Mouse (Mus musculus) lung, embryonic 15.5 days (tissue): ENCODE data around the gene Eif4e2. TPM values are rescaled to one million over a fixed set of nuclear protein-coding genes. Genes with fewer than 3 reads are reported as not detected.
A peak's percentile ranks its signal among the peaks of the same experiment; 100 is the strongest.

Experiments
- ATAC-seq: fragments of 200-750 bp; cut with Nextera tagmentation; 2 replicates; pipeline ENCODE4 v1.8.0; 2017; ENCODE audit warnings: moderate number of reproducible peaks, borderline replicate concordance; ENCODE audit not compliant: low FRiP score, low TSS enrichment; ENCODE audit errors: extremely low read depth
- H3K27ac ChIP-seq: fragments of 300-500 bp; sonication (generic); 2 replicates; pipeline ENCODE4 v1.5.1; 2015; ENCODE audit warnings: moderate library complexity, mild to moderate bottlenecking, inconsistent platforms
- H3K27me3 ChIP-seq: fragments of 300-500 bp; sonication (generic); 2 replicates; pipeline ENCODE4 v1.6.1; 2015; ENCODE audit warnings: inconsistent platforms
- H3K36me3 ChIP-seq: fragments of 300-500 bp; sonication (generic); 2 replicates; pipeline ENCODE4 v1.6.1; 2015; ENCODE audit warnings: inconsistent platforms
- H3K4me1 ChIP-seq: fragments of 300-500 bp; sonication (generic); 2 replicates; pipeline ENCODE4 v1.6.1; 2015; ENCODE audit warnings: inconsistent platforms
- H3K4me2 ChIP-seq: fragments of 300-500 bp; sonication (generic); 2 replicates; pipeline ENCODE4 v1.6.1; 2015; ENCODE audit warnings: inconsistent platforms, mild to moderate bottlenecking, moderate library complexity
- H3K4me3 ChIP-seq: fragments of 300-500 bp; sonication (generic); 2 replicates; pipeline ENCODE4 v1.5.1; 2015; ENCODE audit warnings: mild to moderate bottlenecking, inconsistent platforms
- H3K9ac ChIP-seq: fragments of 300-500 bp; sonication (generic); 2 replicates; pipeline ENCODE4 v1.6.1; 2015; ENCODE audit warnings: inconsistent platforms
- H3K9me3 ChIP-seq: fragments of 300-500 bp; sonication (generic); 2 replicates; pipeline ENCODE4 v1.6.1; 2016; ENCODE audit warnings: inconsistent platforms
- WGBS: fragments of 180-500 bp; shearing (Covaris S2); methylation state at CpG from one replicate; pipeline ENCODE4 v1.1.7; 2015; 5-methylcytosine and 5-hydroxymethylcytosine counted together
- polyA plus RNA-seq: library from polyadenylated mRNA; unstranded; fragments of >200 nt; fragmentation: Nextera tagmentation; extraction: Ambion mirVana; gene quantifications from 2 replicates; pipeline ENCODE4 v1.2.1, GENCODE M21; 2015

Eif4e2 gene
- polyA plus RNA-seq, 1 experiment from 2014 or later, result 161 TPM

- no peak overlapping the region for H3K4me3 ChIP-seq
- H3K27me3 ChIP-seq, result no peaks in the 10 kb centered on the region
- H3K9me3 ChIP-seq, result no peaks in the 10 kb centered on the region
- H3K27ac ChIP-seq, result no peak overlapping the region
- ATAC-seq, result no peak
- H3K4me1 ChIP-seq, result no peaks in the 10 kb centered on the region
- 69% methylated on average over 5 of the region's 5 CpGs for WGBS
- H3K4me2 ChIP-seq, result no peak overlapping the region
- H3K9ac ChIP-seq, result no peak overlapping the region
- H3K36me3 ChIP-seq, result no peaks in the 10 kb centered on the region
Measured at GRCm38 (mm10) chr1:87280281-87280680, 66.6 kb downstream of the Eif4e2 start.

GRCm38 (mm10) chr1:87281599-87282412 lies 68.1 kb downstream of the Eif4e2 start:
- Histone ChIP-seq H3K9me3 (no peaks in the 10 kb centered on the region), H3K27me3 (no peaks in the 10 kb centered on the region), H3K4me3 (no peak overlapping the region), H3K4me1 (no peaks in the 10 kb centered on the region), H3K27ac (no peak overlapping the region), H3K9ac (no peak overlapping the region), H3K36me3 (no peaks in the 10 kb centered on the region), H3K4me2 (peak overlapping the region; percentile 30)
- ATAC-seq, result no peak
- 33% methylated on average over 20 of the region's 20 CpGs for WGBS

GRCm38 (mm10) chr1:87282413-87282788 lies 68.7 kb downstream of the Eif4e2 start:
- H3K4me3 ChIP-seq, result no peak overlapping the region
- H3K9ac ChIP-seq, result no peak overlapping the region
- no peaks in the 10 kb centered on the region for H3K4me1 ChIP-seq
- H3K9me3 ChIP-seq, result no peaks in the 10 kb centered on the region
- no peaks in the 10 kb centered on the region for H3K36me3 ChIP-seq
- H3K27ac ChIP-seq, result no peak overlapping the region
- H3K27me3 ChIP-seq, result no peaks in the 10 kb centered on the region
- 74% methylated on average over 6 of the region's 6 CpGs for WGBS
- no peak overlapping the region for H3K4me2 ChIP-seq
- ATAC-seq, result no peak

DNA sequence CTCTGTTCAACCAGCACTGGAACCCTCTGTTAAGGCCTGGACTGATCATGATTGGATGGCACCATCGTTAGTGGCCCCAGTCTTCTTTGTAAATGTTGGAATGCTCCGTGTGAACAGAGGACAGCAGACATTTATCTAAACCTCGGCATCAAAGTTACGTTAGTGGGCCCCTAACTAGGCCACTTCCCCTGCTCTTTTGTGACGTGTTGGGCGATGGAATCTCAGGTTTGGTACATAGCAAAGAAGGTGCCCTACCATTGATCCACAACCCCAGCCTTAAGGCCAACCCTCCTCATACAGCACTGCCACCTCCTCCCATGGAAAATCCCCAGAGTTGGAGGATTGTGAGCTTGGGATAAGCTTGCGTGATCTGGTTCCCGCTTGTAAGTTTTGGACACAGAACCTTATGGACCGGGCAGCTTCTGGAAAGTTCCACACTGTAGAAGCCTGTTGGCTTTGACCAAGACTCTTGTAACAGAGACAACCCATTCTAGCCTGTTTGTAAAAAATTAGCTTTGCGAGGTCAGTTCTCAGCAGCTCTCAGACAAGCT lies 69.8 kb downstream of the Eif4e2 start:
- Histone ChIP-seq H3K27ac (no peak overlapping the region), H3K4me1 (no peaks in the 10 kb centered on the region), H3K36me3 (no peaks in the 10 kb centered on the region), H3K9me3 (no peaks in the 10 kb centered on the region), H3K9ac (no peak overlapping the region), H3K4me2 (no peak overlapping the region), H3K27me3 (no peaks in the 10 kb centered on the region), H3K4me3 (no peak overlapping the region)
- no peak for ATAC-seq
- WGBS, result 73% methylated on average over 10 of the region's 10 CpGs

- H3K4me3 ChIP-seq, result no peak overlapping the region
- H3K9me3 ChIP-seq, result no peaks in the 10 kb centered on the region
- ATAC-seq, result no peak
- WGBS, result 76% methylated on average over 2 of the region's 2 CpGs
- no peaks in the 10 kb centered on the region for H3K27me3 ChIP-seq
- H3K4me2 ChIP-seq, result no peak overlapping the region
- no peak overlapping the region for H3K27ac ChIP-seq
- H3K4me1 ChIP-seq, result no peaks in the 10 kb centered on the region
- H3K9ac ChIP-seq, result no peak overlapping the region
- no peaks in the 10 kb centered on the region for H3K36me3 ChIP-seq
Measured at GRCm38 (mm10) chr1:87287105-87287504, 73.4 kb downstream of the Eif4e2 start.

Other genes with a start within 250 kb of the Eif4e2 start
- gene Alppl2, start 124.0 kb upstream of the Eif4e2 start, polyA plus RNA-seq, result not detected in 2 replicates
- 0.06 TPM in 1 of 2 replicates, not detected in the other for gene Alpi, start 112.3 kb upstream of the Eif4e2 start, polyA plus RNA-seq
- gene Akp3, start 88.9 kb upstream of the Eif4e2 start, polyA plus RNA-seq, result not detected in 2 replicates
- 0.36 and 1.2 TPM in 2 replicates for gene Ecel1, start 57.4 kb upstream of the Eif4e2 start, polyA plus RNA-seq
- 0.21 TPM in 1 of 2 replicates, not detected in the other for gene Prss56, start 30.6 kb upstream of the Eif4e2 start, polyA plus RNA-seq
- gene Chrnd, start 23.3 kb upstream of the Eif4e2 start, polyA plus RNA-seq, result 0.06 and 0.24 TPM in 2 replicates
- 0.12 and 0.25 TPM in 2 replicates for gene Chrng, start 9.3 kb upstream of the Eif4e2 start, polyA plus RNA-seq
- 0.20 and 0.41 TPM in 2 replicates for gene Efhd1, start 50.4 kb downstream of the Eif4e2 start, polyA plus RNA-seq
- gene Gigyf2, start 113.1 kb downstream of the Eif4e2 start, polyA plus RNA-seq, result 45.3 and 50.6 TPM in 2 replicates
- gene Kcnj13, start 180.8 kb downstream of the Eif4e2 start, polyA plus RNA-seq, result 6.0 and 6.1 TPM in 2 replicates